Mouse (Mus musculus) monocyte, adult 5-6 weeks (primary cell): Measurements from ENCODE around the gene Sft2d2. TPM values are rescaled to one million over a fixed set of nuclear protein-coding genes. Genes with fewer than 3 reads are reported as not detected.

Experiments
- ATAC-seq: fragments of 153-309, 156-312 bp; replicated peaks from 2 replicates; pipeline ENCODE4 v1.8.0; 2017; ENCODE audit warnings: mild to moderate bottlenecking; ENCODE audit not compliant: low TSS enrichment, insufficient number of reproducible peaks, severe bottlenecking, poor library complexity, low FRiP score
- total RNA-seq: library from RNA; stranded (forward); fragments of 200-1000, 200-491, 200-594 nt; gene quantifications from 3 replicates; pipeline ENCODE4 v1.2.3, GENCODE M21; 2017

Sft2d2 gene
- total RNA-seq = 38.3 to 52.1 TPM (median 42.3 TPM) in 3 replicates

DNA sequence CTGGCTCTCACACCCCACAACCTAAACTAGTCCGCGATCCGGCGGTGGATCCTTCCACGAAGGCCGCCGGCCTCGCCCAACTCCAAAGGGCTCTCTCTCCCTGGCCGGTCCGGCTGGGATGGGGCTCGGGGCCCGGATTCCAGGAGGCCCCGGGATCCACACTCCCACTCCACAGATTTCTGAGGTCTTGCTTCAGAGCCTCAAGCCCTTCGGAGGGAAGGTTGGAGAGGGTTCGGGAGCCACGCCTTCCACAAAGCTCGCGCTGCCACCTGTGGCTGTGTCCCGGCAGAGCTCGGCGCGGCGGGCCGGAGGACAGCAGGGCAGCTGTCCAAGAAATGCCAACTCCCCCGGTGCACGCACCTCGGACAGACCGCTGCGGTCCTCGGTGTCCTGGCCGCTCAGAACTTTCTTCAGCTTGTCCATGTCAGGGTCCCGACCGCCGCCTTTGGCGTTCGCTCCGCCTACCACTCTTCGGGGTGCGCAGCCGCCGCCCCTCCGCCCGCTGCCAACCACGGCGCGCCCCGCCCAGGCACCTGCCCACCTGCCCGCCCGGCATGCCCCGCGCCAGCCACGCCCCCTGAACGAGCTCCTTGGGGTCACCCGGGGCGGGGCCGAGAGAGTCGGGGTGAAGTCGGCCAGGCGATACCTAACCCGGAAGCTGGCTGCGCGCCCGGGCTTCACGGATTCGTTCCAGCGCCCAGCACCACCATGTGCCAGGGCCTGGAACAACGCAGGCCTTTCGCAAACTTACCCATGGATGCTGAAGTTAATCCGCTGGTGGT, at the start of gene Sft2d2:
Gene Sft2d2 (minus strand): TSS at position 559 of the 782 bp plus-strand sequence.
- ATAC-seq = peak; percentile 75

DNA sequence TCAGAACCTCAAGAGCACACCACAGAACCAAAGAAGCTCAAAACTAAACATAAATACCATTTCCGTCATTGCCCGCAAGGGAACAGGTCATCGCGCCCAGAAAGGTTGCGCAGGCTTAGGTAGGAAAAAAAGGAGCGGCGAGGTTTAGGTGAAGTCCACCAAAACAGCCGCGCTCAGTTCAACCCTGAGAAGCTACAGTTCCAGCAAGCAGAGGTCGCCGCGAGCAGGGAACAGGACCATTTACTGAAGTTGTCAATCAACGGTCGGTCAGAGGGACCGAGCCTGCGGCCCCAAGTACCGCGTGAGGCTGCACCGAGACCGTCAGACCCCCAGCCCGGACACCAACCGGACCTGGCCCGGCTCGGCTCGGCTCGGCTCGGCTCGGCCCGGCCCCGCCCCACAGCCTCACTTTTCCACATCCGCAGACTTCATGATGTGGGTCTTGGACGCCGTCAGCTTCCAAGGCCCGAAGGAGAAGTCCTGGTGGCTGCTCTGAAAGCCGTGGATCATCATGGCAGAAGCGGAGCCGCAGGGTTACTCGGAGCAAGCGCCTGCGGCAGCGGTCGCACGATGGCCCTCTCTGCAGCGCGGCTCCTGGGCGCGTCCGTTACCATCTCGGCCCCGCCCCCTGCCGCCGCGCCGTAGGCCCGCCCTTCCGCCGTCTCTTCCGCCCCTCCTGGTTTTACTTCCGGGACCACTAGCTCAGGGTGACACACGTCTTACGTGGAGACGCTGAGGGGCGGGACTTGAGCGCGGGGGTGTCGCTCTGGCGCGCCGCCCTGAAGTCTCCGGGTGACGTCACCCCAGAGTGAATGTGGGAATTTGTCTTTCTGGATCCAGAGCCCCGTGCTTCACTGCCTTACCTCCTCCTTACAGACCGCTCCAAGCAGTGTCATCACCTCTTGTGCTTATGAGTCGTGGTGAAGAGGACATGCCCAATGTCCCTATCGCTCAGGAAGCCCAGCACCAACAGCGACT, 42.4 kb upstream of the Sft2d2 start, which contains the start of gene Tiprl:
Gene Tiprl (minus strand): TSS at position 676 of the 978 bp plus-strand sequence.
- peak; percentile 97 for ATAC-seq

DNA sequence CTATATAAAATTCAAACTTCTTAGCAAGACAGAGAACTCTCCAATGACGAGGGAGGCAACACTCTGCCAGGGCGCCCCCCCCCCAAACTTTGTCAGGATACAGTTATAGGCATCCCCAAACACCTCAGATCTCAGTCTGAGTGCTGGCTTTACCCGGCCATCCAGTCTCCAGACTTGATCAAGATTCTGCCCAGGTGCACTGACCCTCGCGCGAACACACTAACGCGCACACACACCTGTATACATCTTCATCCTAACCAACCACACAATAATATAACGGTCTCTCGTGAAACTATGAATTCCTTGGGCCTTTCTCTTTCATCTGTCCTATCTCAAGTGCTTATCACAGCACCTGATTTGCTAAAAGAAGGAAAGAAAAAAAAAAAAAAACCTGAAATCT, 41.6 kb upstream of the Sft2d2 start:
- ATAC-seq = no peak

DNA sequence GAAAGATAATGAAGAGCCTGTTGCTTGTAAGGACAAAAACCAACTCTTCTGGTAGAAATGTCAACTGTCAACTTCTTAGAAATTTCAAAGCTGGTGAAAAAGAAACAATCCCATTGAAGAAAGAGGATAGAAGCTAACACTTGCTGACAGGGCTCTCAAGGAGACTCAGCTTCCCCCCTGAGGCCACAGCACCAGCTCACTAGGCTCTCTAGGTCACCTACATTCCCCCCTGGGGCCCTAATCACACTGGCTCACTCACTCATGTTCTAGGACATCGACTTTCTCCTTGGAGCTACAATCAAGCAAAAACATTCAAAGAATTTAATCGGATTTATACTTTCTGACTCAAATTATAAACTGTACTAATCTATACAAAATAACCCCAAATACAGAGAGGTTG, 39.6 kb upstream of the Sft2d2 start:
- ATAC-seq = no peak

DNA sequence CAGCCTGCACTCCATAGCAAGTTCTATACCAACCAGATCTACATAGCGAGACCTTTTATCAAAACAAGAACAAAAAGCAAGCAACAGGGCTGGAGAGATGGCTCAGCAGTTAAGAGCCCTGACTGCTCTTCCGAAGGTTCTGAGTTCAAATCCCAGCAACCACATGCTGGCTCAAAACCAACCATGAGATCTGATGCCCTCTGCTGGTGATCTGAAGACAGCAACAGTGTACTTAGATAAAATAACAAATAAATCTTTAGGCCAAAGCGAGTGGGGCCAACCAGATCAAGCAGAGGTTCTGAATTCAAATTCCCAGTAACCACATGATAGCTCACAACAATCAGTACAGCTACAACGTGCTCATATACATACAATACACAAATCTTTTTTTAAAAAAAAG, 36.5 kb upstream of the Sft2d2 start:
- no peak for ATAC-seq

DNA sequence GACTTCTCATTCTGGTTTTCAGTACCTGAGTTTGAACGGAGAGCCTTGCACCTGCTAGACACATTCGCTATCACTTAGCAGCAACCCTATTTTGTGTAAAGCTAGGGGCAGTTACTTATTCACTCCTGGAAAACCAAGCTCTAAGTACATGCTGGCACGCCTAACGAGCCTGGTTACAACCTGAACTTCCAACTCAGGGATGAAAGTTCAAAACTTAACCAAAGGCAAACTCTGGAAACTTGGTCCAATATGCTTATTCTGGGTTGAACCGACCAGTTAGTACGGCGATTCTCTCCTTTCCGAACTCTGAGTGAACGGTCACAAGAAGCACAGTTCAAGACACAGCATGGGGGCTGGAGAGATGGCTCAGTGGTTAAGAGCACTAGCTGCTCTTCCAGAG, 35.3 kb upstream of the Sft2d2 start:
- ATAC-seq = no peak

DNA sequence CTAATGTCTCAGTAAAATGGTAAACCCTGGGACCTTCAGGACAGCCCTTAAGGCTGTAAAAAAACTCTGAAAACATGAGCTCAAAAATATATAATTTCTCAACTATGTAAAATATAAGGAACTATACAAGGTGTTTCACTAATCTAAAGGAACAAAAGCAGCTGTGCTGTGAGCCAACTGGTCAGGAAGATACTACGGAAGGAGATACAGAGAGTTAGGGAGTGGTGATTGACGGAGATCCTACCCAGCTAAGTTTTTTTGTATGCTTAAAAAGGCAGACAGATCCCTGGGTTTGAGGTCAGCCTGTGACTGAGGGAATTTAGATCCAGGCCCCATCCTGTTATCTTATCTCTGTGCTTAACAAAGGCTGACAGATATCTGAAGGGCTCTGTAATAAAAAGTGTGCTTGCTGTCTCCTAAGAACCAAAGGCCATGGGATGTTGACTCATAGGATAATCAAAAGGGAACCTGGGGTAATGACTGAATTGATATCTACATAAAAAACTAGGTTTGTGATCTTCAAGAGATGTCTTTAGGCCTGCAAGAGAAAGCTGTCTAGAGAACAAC, 22.9 kb upstream of the Sft2d2 start:
- ATAC-seq = no peak

DNA sequence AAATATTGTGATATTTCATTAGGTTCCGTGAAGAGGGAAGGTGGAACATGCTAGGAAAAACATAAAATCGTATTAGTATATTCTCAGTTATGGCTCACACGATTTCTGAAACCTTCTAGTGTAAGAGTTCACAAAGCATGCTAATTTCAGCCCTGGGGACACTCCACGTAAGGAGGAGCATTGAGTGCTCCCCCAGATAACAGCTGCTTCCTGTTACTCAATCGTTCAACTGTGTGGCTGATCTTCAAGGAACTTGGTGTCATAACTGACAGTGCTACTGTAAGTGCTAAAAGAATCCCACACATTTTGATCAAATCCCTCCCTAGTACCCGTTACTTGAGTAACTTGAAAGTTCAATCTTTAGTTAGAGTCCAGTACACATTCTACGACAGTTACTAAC, 21.6 kb upstream of the Sft2d2 start:
- no peak for ATAC-seq

DNA sequence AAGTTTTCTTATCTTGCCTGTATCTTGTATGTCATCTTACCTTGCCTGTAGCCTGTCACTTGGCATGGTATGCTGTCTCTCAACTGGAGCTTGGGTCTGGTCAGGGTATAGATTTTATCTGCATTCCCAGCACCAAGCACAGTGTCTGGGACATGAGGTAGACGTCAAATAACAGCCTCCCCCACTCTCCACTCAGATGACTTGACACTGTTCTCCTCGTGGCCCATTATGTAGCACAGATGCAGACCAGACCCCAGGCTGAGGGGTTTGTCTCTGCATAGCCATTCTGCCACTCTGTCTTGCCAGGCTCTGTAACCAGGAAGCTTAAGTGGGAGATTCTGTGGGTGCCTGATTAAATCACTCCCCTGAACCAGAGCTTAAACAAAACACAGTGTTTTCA, 11.4 kb upstream of the Sft2d2 start:
- no peak for ATAC-seq

DNA sequence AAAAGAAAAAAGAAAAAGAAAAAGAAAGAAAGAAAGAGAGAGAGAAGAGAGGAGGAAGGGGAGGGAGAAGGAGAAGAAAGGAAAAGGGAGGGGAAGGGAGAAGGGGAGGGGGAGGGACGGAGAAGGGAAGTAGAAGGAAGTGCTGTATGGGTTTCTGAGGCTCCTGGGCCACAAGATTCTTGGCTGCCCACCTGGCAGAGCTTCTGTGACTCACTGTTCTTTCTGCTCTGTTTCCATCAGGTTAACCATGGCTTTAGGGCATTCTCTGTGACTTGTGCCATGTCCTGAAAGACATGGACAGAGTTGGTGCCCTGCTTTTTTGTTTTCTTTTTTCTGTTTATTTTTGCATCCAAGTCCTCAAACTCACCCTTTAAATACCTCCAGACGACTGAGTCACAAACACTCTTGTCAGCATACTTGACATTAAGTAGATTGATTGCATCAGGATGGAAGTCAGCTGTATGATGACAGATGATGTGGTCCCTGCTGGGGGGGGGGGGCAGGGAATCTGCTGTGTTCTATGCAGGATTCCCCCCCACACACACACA, 9.3 kb upstream of the Sft2d2 start:
- ATAC-seq = no peak

DNA sequence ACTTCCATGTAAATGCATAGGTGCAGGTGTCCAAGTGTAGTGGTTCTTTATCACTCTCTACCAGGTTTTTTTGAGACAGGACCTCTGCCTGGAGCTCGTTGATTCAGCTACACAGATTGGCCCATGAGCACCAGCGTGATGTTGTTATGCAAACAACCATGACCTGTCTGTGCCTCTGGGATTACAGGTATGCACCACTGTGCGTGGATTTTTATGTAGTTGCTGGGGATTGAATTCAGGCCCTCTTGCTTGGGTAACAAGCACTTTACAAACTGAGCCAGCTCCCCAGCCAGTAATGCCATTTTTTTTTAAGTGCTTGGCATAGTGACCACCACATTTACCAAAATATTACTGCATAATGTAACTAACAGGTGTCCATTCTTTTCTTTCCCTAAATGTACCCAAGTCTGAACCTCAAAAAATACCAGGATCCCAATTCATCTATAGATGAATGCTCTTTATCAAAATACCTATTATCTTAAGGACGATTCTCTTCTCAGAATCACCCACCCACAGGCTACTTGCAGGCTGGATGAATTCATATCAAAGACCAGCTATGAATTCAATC, 7.3 kb upstream of the Sft2d2 start:
- ATAC-seq = no peak

DNA sequence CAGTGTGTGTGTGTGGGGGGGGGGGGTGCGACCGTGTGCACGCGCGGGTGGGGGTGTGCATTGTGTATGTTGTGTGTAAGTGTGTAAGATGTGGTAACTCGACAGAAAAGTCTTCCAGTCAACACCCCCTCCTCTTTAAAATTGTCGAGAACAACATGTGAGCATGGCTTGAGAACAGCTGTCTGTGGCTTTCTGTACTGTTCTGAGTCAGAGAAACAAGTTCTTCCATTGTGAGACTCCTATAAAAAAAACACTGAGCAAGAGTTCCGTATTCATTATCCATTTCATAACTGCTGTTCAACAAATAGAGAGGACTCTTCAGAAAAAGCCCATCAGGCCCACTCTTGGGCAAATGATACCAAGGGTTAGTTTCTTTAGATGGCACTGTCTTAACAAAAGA, 6.5 kb upstream of the Sft2d2 start:
- no peak for ATAC-seq

DNA sequence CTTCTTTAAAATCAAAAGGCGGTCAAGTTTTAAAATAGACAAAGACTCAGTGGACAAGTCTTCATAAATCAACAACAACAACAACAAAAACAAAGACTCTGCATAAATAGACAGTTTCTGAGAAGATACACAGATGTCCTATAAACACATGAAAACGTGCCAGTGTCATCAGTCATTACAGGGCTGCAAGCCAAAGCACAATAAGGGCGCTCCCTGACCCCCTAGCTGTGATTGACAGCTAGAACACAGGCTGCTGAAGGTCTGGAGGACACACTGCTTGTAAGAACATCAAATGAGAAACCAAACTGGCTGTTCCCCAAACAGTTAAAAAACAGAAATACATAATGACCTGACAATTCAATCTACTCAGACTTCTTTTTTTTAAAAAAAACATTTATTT, 5.4 kb upstream of the Sft2d2 start:
- ATAC-seq = no peak

DNA sequence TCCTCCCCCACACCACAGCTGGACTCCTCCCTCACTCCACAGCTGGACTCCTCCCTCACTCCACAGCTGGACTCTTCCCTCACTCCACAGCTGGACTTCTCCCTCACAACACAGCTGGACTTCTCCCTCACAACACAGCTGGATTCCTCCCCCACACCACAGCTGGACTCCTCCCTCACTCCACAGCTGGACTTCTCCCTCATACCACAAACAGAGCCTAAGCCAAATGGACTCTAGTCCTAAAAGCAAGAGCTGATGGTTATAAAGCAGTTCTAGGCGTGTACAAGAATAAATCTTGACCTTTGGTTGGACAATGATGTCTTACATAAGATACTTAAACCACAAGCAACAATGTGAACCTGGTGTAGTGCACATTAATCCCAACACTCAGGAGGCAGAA, 4.7 kb upstream of the Sft2d2 start:
- no peak for ATAC-seq

DNA sequence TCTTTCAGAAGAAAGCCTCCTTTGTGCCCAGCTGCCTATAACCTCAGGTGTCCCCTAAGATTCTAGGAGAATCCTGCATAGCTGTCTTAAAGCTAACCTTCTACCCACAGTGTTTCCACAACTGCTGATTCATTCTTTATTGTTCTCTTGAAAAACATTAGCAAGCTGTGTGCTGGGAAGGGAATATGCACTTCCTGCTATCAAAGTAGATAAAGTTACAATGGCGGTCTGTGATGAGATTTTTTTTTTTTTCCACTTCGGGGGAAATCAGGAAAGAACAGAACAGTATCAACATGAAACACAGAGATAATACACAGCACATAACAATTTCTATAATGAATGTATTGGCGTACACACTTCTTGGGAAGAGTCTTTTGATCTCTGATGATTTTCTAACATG, 3.6 kb upstream of the Sft2d2 start:
- ATAC-seq = no peak

DNA sequence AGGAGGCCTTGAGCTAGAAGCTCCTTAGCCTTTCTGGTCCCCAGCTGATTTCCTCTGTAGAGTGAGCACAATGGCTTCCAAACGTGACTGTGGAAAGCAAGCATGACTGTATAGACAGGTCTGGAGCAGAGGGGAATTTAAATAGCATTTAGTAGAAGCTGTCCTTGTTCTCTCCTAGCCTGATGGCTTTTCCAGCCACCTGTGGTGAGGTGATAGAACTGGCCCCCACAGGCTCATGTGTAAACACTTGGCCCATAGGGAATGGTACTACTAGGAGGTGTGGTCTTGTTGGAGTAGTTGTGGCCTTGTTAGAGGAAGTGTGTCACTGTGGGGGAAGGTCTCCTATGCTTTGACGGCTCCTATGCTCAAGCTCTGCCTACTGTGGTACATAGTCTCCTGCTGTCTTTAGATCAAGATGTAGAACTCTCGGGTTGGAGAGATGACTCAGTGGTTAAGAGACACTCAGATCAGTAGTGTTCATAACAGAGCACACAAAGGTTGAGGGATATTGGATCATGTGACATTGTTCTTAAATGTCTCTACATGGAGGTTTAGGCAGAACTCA, 1.2 kb upstream of the Sft2d2 start:
- ATAC-seq = no peak

DNA sequence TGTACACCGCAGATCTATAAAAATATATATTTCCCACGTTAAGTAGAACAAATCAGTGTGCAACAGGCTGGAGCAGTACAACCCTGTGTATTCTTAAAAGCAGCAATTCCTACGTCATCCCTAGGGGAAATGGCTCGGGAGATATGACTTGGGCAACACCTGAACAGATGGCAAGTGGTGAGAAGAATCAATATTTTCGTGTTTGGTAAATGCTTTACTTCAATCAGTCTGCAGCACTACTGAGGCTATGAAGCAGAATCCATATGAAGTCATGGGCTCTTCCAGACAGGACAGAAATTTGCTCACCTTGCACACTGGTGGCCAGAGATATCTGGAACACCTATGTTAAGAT, 400 bp upstream of the Sft2d2 start:
- no peak for ATAC-seq

DNA sequence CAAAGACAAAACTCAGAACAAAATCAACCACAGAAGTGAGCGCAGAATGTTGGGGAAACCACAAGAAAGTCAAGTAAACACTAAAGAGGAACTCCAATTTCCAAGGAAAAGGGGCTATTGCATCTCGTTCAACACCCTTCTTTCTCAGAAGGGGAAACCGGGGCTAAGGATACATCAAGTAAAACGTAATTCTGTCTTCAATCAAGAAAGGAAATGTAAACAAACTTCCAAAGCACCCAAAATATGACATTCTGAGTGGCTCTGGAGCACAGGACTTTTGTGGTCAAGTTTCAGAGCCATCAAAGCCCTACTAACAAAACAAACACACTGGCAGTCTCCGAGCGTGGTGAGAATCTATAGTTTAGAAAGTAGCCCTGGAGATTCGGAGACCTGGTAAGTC, 812 bp downstream of the Sft2d2 start:
- ATAC-seq = no peak
